Mouse (Mus musculus): ENCODE results near the gene Nanog. TPM values are rescaled to one million over a fixed set of nuclear protein-coding genes. Genes with fewer than 3 reads are reported as not detected.

Gene Nanog
- polyA plus RNA-seq (2017; shearing (Covaris generic)): not detected

DNA sequence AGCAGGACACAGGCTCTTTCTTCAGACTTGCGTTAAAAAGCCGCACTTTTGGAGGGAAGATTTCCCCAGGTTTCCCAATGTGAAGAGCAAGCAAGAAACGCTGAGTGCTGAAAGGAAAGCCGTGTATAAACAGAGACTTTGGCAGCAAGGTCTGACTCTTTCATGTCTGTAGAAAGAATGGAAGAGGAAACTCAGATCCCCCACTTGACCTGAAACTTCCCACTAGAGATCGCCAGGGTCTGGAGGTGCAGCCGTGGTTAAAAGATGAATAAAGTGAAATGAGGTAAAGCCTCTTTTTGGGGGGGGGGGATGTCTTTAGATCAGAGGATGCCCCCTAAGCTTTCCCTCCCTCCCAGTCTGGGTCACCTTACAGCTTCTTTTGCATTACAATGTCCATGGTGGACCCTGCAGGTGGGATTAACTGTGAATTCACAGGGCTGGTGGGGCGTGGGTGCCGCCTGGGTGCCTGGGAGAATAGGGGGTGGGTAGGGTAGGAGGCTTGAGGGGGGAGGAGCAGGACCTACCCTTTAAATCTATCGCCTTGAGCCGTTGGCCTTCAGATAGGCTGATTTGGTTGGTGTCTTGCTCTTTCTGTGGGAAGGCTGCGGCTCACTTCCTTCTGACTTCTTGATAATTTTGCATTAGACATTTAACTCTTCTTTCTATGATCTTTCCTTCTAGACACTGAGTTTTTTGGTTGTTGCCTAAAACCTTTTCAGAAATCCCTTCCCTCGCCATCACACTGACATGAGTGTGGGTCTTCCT is at the start of gene Nanog:
Gene Nanog, plus strand, starts transcription at position 454 of the 765 bp plus-strand sequence.

Other genes with a start within 250 kb of the Nanog start
- gene Rimklb, start 208.7 kb upstream of the Nanog start, polyA plus RNA-seq (2017; shearing (Covaris generic)): not detected
- not detected for gene Mfap5, start 201.6 kb upstream of the Nanog start, polyA plus RNA-seq (2017; shearing (Covaris generic))
- 0.20 TPM for gene Aicda, start 153.7 kb upstream of the Nanog start, polyA plus RNA-seq (2017; shearing (Covaris generic))
- 9.9 TPM for gene Apobec1, start 105.0 kb upstream of the Nanog start, polyA plus RNA-seq (2017; shearing (Covaris generic))
- gene Gdf3, start 97.4 kb upstream of the Nanog start, polyA plus RNA-seq (2017; shearing (Covaris generic)): not detected
- not detected for gene Dppa3, start 81.1 kb upstream of the Nanog start, polyA plus RNA-seq (2017; shearing (Covaris generic))
- gene Slc2a3, start 94.2 kb downstream of the Nanog start, polyA plus RNA-seq (2017; shearing (Covaris generic)): 26.0 TPM
- 38.5 TPM for gene Foxj2, start 112.4 kb downstream of the Nanog start, polyA plus RNA-seq (2017; shearing (Covaris generic))
- gene C3ar1, start 148.7 kb downstream of the Nanog start, polyA plus RNA-seq (2017; shearing (Covaris generic)): not detected
- gene Necap1, start 167.0 kb downstream of the Nanog start, polyA plus RNA-seq (2017; shearing (Covaris generic)): 39.7 TPM
- not detected for gene Clec4a1, start 214.4 kb downstream of the Nanog start, polyA plus RNA-seq (2017; shearing (Covaris generic))
- not detected for gene Clec4a3, start 245.0 kb downstream of the Nanog start, polyA plus RNA-seq (2017; shearing (Covaris generic))